Mouse (Mus musculus) liver, embryonic 14.5 days (tissue): ENCODE data around the gene Setmar.

Experiments
- CTCF ChIP-seq: IDR thresholded peaks from 2 replicates; pipeline ENCODE4 v1.5.1; 2016; ENCODE audit warnings: antibody characterized with exemption, low read depth, control low read depth
- EP300 ChIP-seq: IDR thresholded peaks from 2 replicates; pipeline ENCODE4 v1.6.1; 2016; ENCODE audit warnings: antibody characterized with exemption, low read depth

GRCm38 (mm10) chr6:108055946-108056345 is 8.9 kb upstream of the Setmar start:
- TF ChIP-seq CTCF (no peak), EP300 (no peak)
